Mouse (Mus musculus) lung, postnatal 14 days (tissue): ENCODE measurements at regions not wholly inside any gene's neighbourhood (a gene's known extent, or its start where the extent isn't known, plus 50 kb on each side); places are given as distances from the start of the nearest gene placed in this dataset.

Experiments
- DNase-seq: peaks from one replicate; pipeline ENCODE4 v3.0.0; 2021

- peak; percentile 61 for DNase-seq
These were observed 420.6 kb downstream of the Med13l start for GRCm38 (mm10) chr5:118981046-118981445.

GRCm38 (mm10) chr5:118984251-118984650 lies 423.8 kb downstream of the Med13l start:
- DNase-seq = no peak

- DNase-seq = no peak
These were observed 424.4 kb downstream of the Med13l start for GRCm38 (mm10) chr5:118984797-118985408.

- no peak for DNase-seq
These were observed 427.0 kb downstream of the Med13l start for GRCm38 (mm10) chr5:118987376-118988000.

DNA sequence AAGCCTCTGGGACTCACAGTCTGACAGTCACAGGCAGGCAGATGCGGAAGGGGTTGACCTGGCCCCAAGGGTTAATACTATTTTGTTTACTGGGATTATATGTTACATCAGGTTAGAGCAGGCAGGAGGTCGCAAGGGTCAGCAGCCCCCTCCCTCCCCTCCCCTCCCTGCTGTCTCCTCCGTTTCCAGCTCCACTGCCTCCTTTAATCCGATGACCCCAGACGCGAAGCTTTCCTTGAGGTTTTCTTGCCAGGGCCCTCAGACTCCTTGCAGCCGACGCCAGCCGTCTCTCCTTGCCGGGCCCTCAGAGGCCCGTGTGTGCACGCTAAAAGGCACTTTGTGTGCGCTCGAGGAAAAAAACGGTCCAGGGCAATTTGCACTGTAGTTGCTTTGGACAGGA lies 438.6 kb downstream of the Med13l start:
- no peak for DNase-seq

GRCm38 (mm10) chr5:119005825-119006471 lies 445.5 kb downstream of the Med13l start:
- DNase-seq = no peak

- no peak for DNase-seq
These were observed 449.6 kb downstream of the Med13l start for GRCm38 (mm10) chr5:119010048-119010447.

DNA sequence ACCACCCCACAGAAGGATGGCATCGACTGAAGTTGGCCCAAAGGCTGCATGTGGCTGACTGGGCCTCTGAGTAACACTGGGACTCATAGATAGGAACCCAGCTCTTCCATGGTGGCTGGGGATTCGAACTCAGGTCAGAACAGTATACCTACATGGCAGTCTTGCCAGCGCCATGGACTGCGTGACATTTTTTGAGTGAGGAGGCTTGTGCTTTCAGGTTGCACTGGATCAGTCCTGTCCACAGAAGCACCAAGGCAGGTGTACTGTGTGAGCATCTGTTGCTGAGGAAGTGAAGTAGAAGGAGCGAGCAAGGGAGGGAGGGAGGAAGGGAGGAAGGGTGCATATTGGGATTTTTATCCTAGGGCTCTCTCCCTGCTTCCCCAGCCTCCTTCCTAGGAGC lies 454.7 kb downstream of the Med13l start:
- no peak for DNase-seq

DNA sequence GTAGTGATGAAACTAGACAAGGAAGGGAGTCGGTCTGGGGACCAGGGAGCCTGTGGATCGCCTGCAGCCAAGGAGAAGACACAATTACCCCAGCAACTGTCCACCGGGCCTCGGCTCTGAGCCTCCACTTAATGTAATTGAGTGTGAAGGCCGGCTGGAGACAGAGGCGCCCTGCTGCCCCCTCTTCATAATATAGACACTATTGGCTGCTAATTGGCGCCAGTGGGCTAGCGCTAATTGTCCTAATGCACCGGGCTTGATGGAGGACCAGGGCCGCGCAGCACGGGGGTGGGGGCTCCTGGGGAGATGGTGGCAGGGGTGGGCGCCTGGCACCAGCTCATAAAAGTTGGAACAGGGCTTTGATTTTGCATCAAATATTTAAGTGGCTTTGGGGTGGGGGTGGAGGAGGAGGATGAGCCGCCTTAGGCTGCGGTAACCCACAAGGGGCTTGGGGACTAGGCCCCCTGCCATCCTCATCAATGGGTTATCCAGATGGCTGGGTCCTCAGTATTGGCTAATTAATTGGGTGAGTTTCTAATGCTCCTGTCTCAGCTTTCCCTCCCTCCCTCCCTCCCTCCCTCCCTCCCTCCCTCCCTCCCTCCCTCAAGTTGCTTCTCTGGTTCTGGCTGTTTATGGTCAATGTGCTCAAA lies 455.3 kb downstream of the Med13l start:
- no peak for DNase-seq

DNA sequence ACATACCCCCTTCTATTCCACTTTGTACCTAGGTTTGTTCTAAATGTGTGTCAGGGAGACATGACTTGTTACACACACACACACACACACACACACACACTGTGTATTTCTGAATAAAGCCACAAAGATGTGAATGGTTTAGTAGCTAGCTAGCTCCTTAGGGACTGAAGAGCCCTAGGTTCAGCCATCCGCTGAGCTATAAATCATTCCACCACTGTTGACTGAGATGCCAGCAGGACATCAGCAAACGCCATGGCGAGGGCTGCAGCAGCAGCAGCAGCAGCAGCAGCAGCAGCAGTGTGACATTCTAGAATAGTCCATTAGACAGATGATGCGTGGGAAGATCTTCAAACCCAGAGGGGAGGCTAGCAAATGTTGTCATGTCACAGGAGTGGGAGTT lies 455.9 kb downstream of the Med13l start:
- DNase-seq = no peak

- no peak for DNase-seq
These were observed 463.5 kb downstream of the Med13l start for GRCm38 (mm10) chr5:119023947-119024346.

DNA sequence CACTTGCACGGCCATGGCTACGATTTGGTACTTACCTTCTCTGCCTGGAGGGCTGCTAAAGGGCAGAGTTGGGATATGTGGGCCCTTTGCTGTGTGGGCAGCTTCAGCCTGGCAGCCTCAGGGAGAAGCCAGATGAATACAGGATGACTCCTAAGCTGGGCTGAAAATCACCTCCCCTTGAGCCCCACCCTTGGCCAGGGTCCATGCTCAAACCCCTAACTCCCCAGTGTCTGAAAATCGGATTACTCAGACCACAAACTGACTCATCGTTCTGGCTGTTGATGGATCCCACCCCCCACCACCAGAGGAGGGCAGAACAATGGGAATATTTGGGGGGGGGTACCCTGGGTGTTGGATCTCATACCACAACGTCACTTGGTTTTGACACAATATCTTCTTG lies 471.6 kb downstream of the Med13l start:
- no peak for DNase-seq

- no peak for DNase-seq
These were observed 484.1 kb downstream of the Med13l start for GRCm38 (mm10) chr5:119044548-119044947.

DNA sequence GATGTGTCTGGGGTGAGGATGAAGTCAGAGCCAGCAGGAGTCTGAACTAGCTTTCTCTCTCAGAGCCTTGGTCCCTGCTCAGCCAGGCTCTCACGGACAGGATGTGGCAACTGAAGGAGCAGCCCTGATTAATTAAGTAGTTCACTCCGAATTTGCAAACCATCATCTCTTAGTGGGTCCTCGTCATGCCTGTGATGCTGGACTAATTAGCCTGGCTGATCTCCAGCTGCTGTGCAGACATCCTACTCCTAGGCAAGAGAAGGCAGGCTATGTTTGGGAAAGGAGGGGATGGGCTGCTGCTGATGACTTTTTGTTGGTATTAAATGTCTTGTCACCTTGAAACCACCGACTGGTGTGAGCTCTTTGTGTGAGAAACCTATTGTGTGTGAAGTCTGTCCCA lies 487.1 kb downstream of the Med13l start:
- DNase-seq = no peak

GRCm38 (mm10) chr5:119052354-119052996 lies 492.0 kb downstream of the Med13l start:
- DNase-seq = peak; percentile 67

- DNase-seq = no peak
These were observed 493.3 kb downstream of the Med13l start for GRCm38 (mm10) chr5:119053738-119054137.

DNA sequence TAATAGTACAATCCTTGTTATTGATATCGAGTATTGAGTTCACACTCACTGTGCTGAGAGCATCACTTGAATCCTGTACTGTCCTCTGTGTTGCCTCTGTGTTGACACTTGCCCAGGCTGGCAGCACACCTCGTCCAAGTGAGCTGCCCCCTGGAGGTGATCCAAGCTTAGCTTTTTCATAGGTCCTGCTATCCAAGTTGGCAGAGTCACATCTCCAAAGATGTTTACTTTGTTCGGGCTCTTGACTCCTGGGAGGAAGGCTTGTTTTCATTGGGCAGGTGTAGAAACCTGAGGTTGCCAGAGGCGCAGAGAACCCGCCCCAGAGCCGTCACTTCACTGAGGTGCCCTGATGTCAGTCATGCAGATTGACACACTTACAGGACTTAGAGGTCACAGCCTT lies 493.9 kb downstream of the Med13l start:
- DNase-seq = no peak

- peak; percentile 67 for DNase-seq
These were observed 495.0 kb downstream of the Med13l start for GRCm38 (mm10) chr5:119055430-119055829.

GRCm38 (mm10) chr5:119057813-119058212 lies 497.3 kb downstream of the Med13l start:
- no peak for DNase-seq

DNA sequence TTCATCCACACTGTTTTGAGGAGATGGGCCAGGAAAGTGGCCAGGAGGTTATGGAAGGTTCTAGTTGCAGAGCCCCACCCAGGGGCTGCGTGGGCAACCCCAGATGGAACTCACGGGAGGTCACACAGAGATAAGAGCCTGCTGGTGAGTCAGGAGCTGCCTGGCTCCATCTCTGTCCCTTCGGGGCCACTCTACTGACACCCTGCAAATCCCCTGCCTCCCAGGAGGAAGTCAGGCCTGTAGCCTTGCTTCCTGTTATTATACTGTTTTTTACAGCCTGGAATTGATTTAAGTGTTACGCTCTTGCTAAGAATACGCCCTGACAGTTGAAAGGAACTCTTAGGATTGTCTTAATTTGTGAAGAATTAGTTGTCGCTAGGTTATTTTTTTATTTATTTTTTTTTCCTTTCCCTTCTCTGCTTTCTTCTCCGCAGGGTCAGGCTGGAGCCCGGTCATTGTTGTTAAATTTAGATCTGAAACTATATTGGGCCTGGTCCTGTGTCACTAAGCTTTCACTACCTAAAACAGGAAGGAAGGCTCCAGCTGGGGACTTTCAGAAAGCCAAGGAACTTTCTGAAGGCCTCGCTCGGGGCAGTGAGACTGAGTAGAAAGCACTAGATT lies 497.9 kb downstream of the Med13l start:
- DNase-seq = peak; percentile 15

DNA sequence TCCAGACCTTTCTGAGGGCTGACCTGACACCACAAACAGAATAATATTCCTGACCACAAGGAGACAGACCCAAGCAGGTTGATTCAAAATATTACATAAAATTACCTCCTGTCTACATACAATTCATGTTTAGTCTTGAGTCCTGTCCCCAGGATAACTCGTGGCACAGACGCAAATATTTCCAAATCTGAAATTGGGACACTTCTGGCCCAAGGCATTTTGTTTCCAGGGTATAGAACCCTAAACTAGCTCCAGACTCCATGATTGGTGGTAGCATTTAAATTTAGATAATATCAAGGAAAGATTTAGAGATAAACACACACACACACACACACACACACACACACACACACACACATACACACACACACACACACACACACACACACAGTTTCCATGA lies 498.7 kb downstream of the Med13l start:
- no peak for DNase-seq

GRCm38 (mm10) chr5:119060886-119061285 lies 500.4 kb downstream of the Med13l start:
- DNase-seq = no peak

- no peak for DNase-seq
These were observed 502.0 kb downstream of the Med13l start for GRCm38 (mm10) chr5:119062478-119062877.
